8 mouse cellular contexts compared by ENCODE assay signal in the genomic region with DNA sequence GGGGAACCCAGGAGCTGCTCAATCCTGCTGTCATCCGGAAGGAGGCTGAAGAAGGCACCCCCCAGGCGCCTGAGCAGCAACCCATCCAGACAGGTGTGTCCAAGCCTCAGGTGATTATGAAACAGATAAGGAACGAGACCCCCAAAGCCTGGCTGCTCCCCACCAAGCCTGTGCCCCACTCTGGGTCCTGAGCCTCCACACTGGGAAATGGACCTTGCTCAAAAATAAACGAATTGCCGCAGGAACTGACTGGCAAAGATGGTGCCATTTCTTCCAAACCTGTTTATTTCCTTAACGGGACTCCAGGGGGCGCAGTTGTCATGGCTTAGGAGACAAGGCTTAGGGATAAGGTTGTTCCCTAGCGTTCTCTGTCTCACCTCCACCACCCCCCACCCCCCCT. TPM values are rescaled to one million over a fixed set of nuclear protein-coding genes. Genes with fewer than 3 reads are reported as not detected.
DNase-seq lines count a peak whose midpoint lies in the region; ATAC-seq and TF ChIP-seq lines count a peak whose summit lies in the region.

No protein-coding gene starts in this region.

- ATAC-seq in heart, embryonic 16.5 days (replicated peaks; ENCODE audit: extremely low read depth, insufficient read depth, low FRiP score): no peak
- ATAC-seq in erythroid progenitor cell, adult 5-6 weeks (replicated peaks; ENCODE audit: low FRiP score, poor library complexity, severe bottlenecking): no peak

- DNase-seq in ES-E14 (ENCODE audit: low read depth, low spot score): peak; percentile 88
- DNase-seq in adrenal gland, adult 18-20 months (ENCODE audit: low spot score in 2 of 2): peak; percentile 53 to 58
- DNase-seq in embryo, embryonic 11.5 days (ENCODE audit: low read depth, low spot score): peak; percentile 67
- DNase-seq in kidney, postnatal 14 days: peak; percentile 79
- peak; percentile 80 for DNase-seq in lung, postnatal 36 days
- DNase-seq in skeletal muscle tissue, adult 2 months (ENCODE audit: low read depth, low spot score): peak; percentile 60

- in situ Hi-C loops in ES-E14 (cut with MboI; ENCODE audit: low sequenced_read_pairs in 2 of 2, unreplicated experiment in 2 of 2): loop anchor here in 1 of 2 experiments (5.0 kb wide), 1 partner anchor 115 kb away; no protein-coding TSS in a partner anchor

- H3K27ac ChIP-seq in ES-E14 (ENCODE audit: insufficient read depth, low read depth, low read length, poor library complexity, severe bottlenecking): no peak overlapping the region
- H3K27ac ChIP-seq in heart, embryonic 16.5 days (ENCODE audit: low read length): no peak overlapping the region

- H3K9me3 ChIP-seq in ES-E14 (ENCODE audit: control insufficient read depth, insufficient read depth, low read depth, low read length): no peaks in the 10 kb centered on the region
- no peaks in the 10 kb centered on the region for H3K9me3 ChIP-seq in heart, embryonic 16.5 days (replicated peaks; ENCODE audit: control insufficient read depth, low read length)

- H3K4me3 ChIP-seq in ES-E14 (ENCODE audit: insufficient read depth in 1 of 2, low read depth in 1 of 2, low read length in 2 of 2, poor library complexity in 1 of 2, severe bottlenecking in 1 of 2): peak overlapping the region; percentile 58 to 67
- H3K4me3 ChIP-seq in heart, embryonic 16.5 days (ENCODE audit: low read length): peak overlapping the region; percentile 53

- H3K27me3 ChIP-seq in heart, embryonic 16.5 days (ENCODE audit: control insufficient read depth, insufficient read depth, low read length): peaks cover 22% of the 10 kb centered on the region

- WGBS in heart, embryonic 16.5 days: under 1% methylated on average over 8 of the region's 8 CpGs

- no peaks in the 10 kb centered on the region for H3K36me3 ChIP-seq in ES-E14 (ENCODE audit: control insufficient read depth, insufficient read depth, low read length, poor library complexity, severe bottlenecking)
- no peaks in the 10 kb centered on the region for H3K36me3 ChIP-seq in heart, embryonic 16.5 days (ENCODE audit: control insufficient read depth, insufficient read depth)

- no peaks in the 10 kb centered on the region for H3K4me1 ChIP-seq in ES-E14 (ENCODE audit: control insufficient read depth in 2 of 2, insufficient read depth in 2 of 2, low read length in 2 of 2, poor library complexity in 1 of 2)
- peaks cover 24% of the 10 kb centered on the region for H3K4me1 ChIP-seq in heart, embryonic 16.5 days (ENCODE audit: control insufficient read depth, insufficient read depth, low read length)

- peak overlapping the region; percentile 85 for H3K4me2 ChIP-seq in heart, embryonic 16.5 days (ENCODE audit: low read depth, low read length)

- H3K9ac ChIP-seq in ES-E14 (ENCODE audit: insufficient read depth, low read depth, low read length, poor library complexity, severe bottlenecking): peak overlapping the region; percentile 53; the same call in 1 of the 2 replicates
- no peak overlapping the region for H3K9ac ChIP-seq in heart, embryonic 16.5 days (ENCODE audit: low read length)

TF ChIP-seq in ES-E14, 5 proteins besides CTCF, POLR2A, EP300 and RAD21:
- TF ChIP-seq HCFC1 (IDR thresholded peaks at IDR 0.05; ENCODE audit: borderline replicate concordance, insufficient read depth, low read length): no peak
- 0 out of 2 replicates have a peak, but pooled peaks have one; percentile 22 for TF ChIP-seq ZC3H11A (IDR thresholded peaks at IDR 0.05; ENCODE audit: borderline replicate concordance, low read depth, low read length)
- TF ChIP-seq CHD2 (IDR thresholded peaks at IDR 0.05; ENCODE audit: low read depth, low read length): no peak
TF ChIP-seq in ES-E14: peak in this region for 1.

RNA-seq across cellular contexts. Expression of gene Dctn1, which starts 3.0 kb away (rescaled TPM):
- total RNA-seq in ES-E14 (2012; rRNA removed): 40.6 and 41.7 TPM in 2 replicates
- 100 to 1,000 TPM; 111 to 138 TPM for total RNA-seq in adrenal gland, adult 18-20 months (2021)
- polyA plus RNA-seq in heart, embryonic 16.5 days (2015; fragmentation: Nextera tagmentation; extraction: Ambion mirVana): 76.9 and 78.1 TPM in 2 replicates
- total RNA-seq in erythroid progenitor cell, adult 5-6 weeks (2015; ENCODE audit: low replicate concordance): 27.7 and 33.5 TPM in 2 replicates
- 74.6 and 104 TPM in 2 replicates for total RNA-seq in erythroid progenitor cell, adult 5-6 weeks (2017; ENCODE audit: low replicate concordance)

RNA-seq across cellular contexts. Expression of gene 1700003E16Rik, which starts 6.5 kb away (rescaled TPM):
- 0.31 and 0.53 TPM in 2 replicates for total RNA-seq in ES-E14 (2012; rRNA removed)
- 1 to 10 TPM; 1.1 to 1.4 TPM for total RNA-seq in adrenal gland, adult 18-20 months (2021)
- polyA plus RNA-seq in heart, embryonic 16.5 days (2015; fragmentation: Nextera tagmentation; extraction: Ambion mirVana): 1.5 and 2.2 TPM in 2 replicates
- not detected in 2 replicates for total RNA-seq in erythroid progenitor cell, adult 5-6 weeks (2015; ENCODE audit: low replicate concordance)
- total RNA-seq in erythroid progenitor cell, adult 5-6 weeks (2017; ENCODE audit: low replicate concordance): not detected in 2 replicates

RNA-seq across cellular contexts. Expression of gene Wdr54, which starts 6.5 kb away (rescaled TPM):
- 3.7 and 4.3 TPM in 2 replicates for total RNA-seq in ES-E14 (2012; rRNA removed)
- total RNA-seq in adrenal gland, adult 18-20 months (2021): 1 to 10 TPM; 1.9 to 3.6 TPM
- 3.8 and 5.4 TPM in 2 replicates for polyA plus RNA-seq in heart, embryonic 16.5 days (2015; fragmentation: Nextera tagmentation; extraction: Ambion mirVana)
- total RNA-seq in erythroid progenitor cell, adult 5-6 weeks (2015; ENCODE audit: low replicate concordance): not detected in 2 replicates
- total RNA-seq in erythroid progenitor cell, adult 5-6 weeks (2017; ENCODE audit: low replicate concordance): not detected in 2 replicates

RNA-seq across cellular contexts. Expression of gene Rtkn, which starts 27.4 kb away (rescaled TPM):
- 20.0 and 32.4 TPM in 2 replicates for total RNA-seq in ES-E14 (2012; rRNA removed)
- total RNA-seq in adrenal gland, adult 18-20 months (2021): 1 to 10 TPM; 4.7 to 6.6 TPM
- polyA plus RNA-seq in heart, embryonic 16.5 days (2015; fragmentation: Nextera tagmentation; extraction: Ambion mirVana): 21.1 and 26.0 TPM in 2 replicates
- total RNA-seq in erythroid progenitor cell, adult 5-6 weeks (2015; ENCODE audit: low replicate concordance): not detected in 2 replicates
- total RNA-seq in erythroid progenitor cell, adult 5-6 weeks (2017; ENCODE audit: low replicate concordance): 0.30 TPM in 1 of 2 replicates, not detected in the other

RNA-seq across cellular contexts. Expression of gene Ino80b, which starts 37.5 kb away (rescaled TPM):
- 19.2 and 21.2 TPM in 2 replicates for total RNA-seq in ES-E14 (2012; rRNA removed)
- 10 to 100 TPM; 20.1 to 20.7 TPM for total RNA-seq in adrenal gland, adult 18-20 months (2021)
- polyA plus RNA-seq in heart, embryonic 16.5 days (2015; fragmentation: Nextera tagmentation; extraction: Ambion mirVana): 7.4 and 8.1 TPM in 2 replicates
- 5.8 and 7.5 TPM in 2 replicates for total RNA-seq in erythroid progenitor cell, adult 5-6 weeks (2015; ENCODE audit: low replicate concordance)
- total RNA-seq in erythroid progenitor cell, adult 5-6 weeks (2017; ENCODE audit: low replicate concordance): 7.4 and 24.1 TPM in 2 replicates
